Mouse (Mus musculus) CD4-positive, CD25-positive, alpha-beta regulatory T cell, adult 2 months (primary cell): Measurements from ENCODE around the gene 1700016C15Rik.

Experiments used
- DNase-seq: peaks from one replicate; pipeline ENCODE4 v3.0.0-alpha.2; 2012; ENCODE audit warnings: low read depth, low spot score

The 1700016C15Rik gene

GRCm38 (mm10) chr1:177729043-177730024, at the start of gene 1700016C15Rik:
1700016C15Rik (plus strand) TSS chr1:177729814.
- no peak for DNase-seq

- DNase-seq, result no peak
Measured at GRCm38 (mm10) chr1:177681239-177681638, 48.4 kb upstream of the 1700016C15Rik start.

- no peak for DNase-seq
Measured at GRCm38 (mm10) chr1:177683931-177684836, 45.4 kb upstream of the 1700016C15Rik start.

- peak; percentile 62 for DNase-seq
Measured at GRCm38 (mm10) chr1:177684901-177685300, 44.7 kb upstream of the 1700016C15Rik start.

GRCm38 (mm10) chr1:177686137-177686536, 43.5 kb upstream of the 1700016C15Rik start:
- DNase-seq, result no peak

- DNase-seq, result no peak
Measured at GRCm38 (mm10) chr1:177686982-177687381, 42.6 kb upstream of the 1700016C15Rik start.

- no peak for DNase-seq
Measured at GRCm38 (mm10) chr1:177692491-177692890, 37.1 kb upstream of the 1700016C15Rik start.

- DNase-seq, result no peak
Measured at GRCm38 (mm10) chr1:177693486-177694252, 35.9 kb upstream of the 1700016C15Rik start.

GRCm38 (mm10) chr1:177700560-177700959, 29.1 kb upstream of the 1700016C15Rik start:
- DNase-seq, result peak; percentile 8

GRCm38 (mm10) chr1:177702481-177703146, 27.0 kb upstream of the 1700016C15Rik start:
- peak; percentile 83 for DNase-seq

- no peak for DNase-seq
Measured at GRCm38 (mm10) chr1:177703147-177703807, 26.3 kb upstream of the 1700016C15Rik start.

GRCm38 (mm10) chr1:177705204-177705603, 24.4 kb upstream of the 1700016C15Rik start:
- DNase-seq, result peak; percentile 50

GRCm38 (mm10) chr1:177707571-177707970, 22.0 kb upstream of the 1700016C15Rik start:
- no peak for DNase-seq

- DNase-seq, result no peak
Measured at GRCm38 (mm10) chr1:177708583-177709055, 21.0 kb upstream of the 1700016C15Rik start.

- no peak for DNase-seq
Measured at GRCm38 (mm10) chr1:177711000-177711399, 18.6 kb upstream of the 1700016C15Rik start.

GRCm38 (mm10) chr1:177711418-177711817, 18.2 kb upstream of the 1700016C15Rik start:
- DNase-seq, result no peak

GRCm38 (mm10) chr1:177713635-177714396, 15.8 kb upstream of the 1700016C15Rik start:
- no peak for DNase-seq

- DNase-seq, result no peak
Measured at GRCm38 (mm10) chr1:177714397-177715012, 15.1 kb upstream of the 1700016C15Rik start.

- DNase-seq, result no peak
Measured at GRCm38 (mm10) chr1:177716448-177716847, 13.2 kb upstream of the 1700016C15Rik start.
